Mouse (Mus musculus) stomach, postnatal 0 days (tissue): ENCODE results near the gene Aatk.

Experiments used
- CTCF ChIP-seq: IDR thresholded peaks from 2 replicates; pipeline ENCODE4 v1.5.1; 2016; ENCODE audit warnings: antibody characterized with exemption, low read depth, mild to moderate bottlenecking, moderate library complexity
- EP300 ChIP-seq: optimal IDR thresholded peaks from 2 replicates; pipeline ENCODE3; 2016; ENCODE audit warnings: antibody characterized with exemption

GRCm38 (mm10) chr11:120060634-120061033 lies 13.7 kb upstream of the Aatk start:
- TF ChIP-seq CTCF (no peak), EP300 (no peak)
